Mouse (Mus musculus) embryonic facial prominence, embryonic 11.5 days (tissue): Measurements from ENCODE around the gene Madcam1. TPM values are rescaled to one million over a fixed set of nuclear protein-coding genes. Genes with fewer than 3 reads are reported as not detected.

Experiments
- ATAC-seq: fragments of 200-750 bp; cut with Nextera tagmentation; replicated peaks from 2 replicates; pipeline ENCODE4 v1.8.0; 2017; ENCODE audit warnings: low read depth; ENCODE audit not compliant: insufficient number of reproducible peaks, low FRiP score, low TSS enrichment
- DNase-seq: peaks from one replicate; pipeline ENCODE4 v3.0.0-alpha.2; 2015; ENCODE audit warnings: low spot score
- H3K27ac ChIP-seq: fragments of 300-500 bp; sonication (generic); replicated peaks from 2 replicates; pipeline ENCODE4 v1.5.1; 2014; ENCODE audit warnings: mild to moderate bottlenecking, low read depth, low read length, control low read depth
- H3K27me3 ChIP-seq: fragments of 300-500 bp; sonication (generic); 2 replicates; pipeline ENCODE4 v1.6.1; 2014; ENCODE audit warnings: mild to moderate bottlenecking, low read length, moderate library complexity, mixed read lengths; ENCODE audit not compliant: control insufficient read depth, insufficient read depth
- H3K36me3 ChIP-seq: fragments of 300-500 bp; sonication (generic); replicated peaks from 2 replicates; pipeline ENCODE4 v1.6.1; 2014; ENCODE audit warnings: low read depth, mild to moderate bottlenecking, low read length, moderate library complexity, mixed read lengths; ENCODE audit not compliant: control insufficient read depth, insufficient read depth
- H3K4me1 ChIP-seq: fragments of 300-500 bp; sonication (generic); 2 replicates; pipeline ENCODE4 v1.6.1; 2014; ENCODE audit warnings: low read length, mixed read lengths; ENCODE audit not compliant: control insufficient read depth, insufficient read depth
- H3K4me2 ChIP-seq: fragments of 300-500 bp; sonication (generic); 2 replicates; pipeline ENCODE4 v1.6.1; 2014; ENCODE audit warnings: low read depth, mild to moderate bottlenecking, control low read depth, low read length, moderate library complexity
- H3K4me3 ChIP-seq: fragments of 300-500 bp; sonication (generic); 2 replicates; pipeline ENCODE4 v1.5.1; 2014; ENCODE audit warnings: low read depth, low read length, control low read depth
- H3K9ac ChIP-seq: fragments of 300-500 bp; sonication (generic); replicated peaks from 2 replicates; pipeline ENCODE4 v1.6.1; 2014; ENCODE audit warnings: mild to moderate bottlenecking, control low read depth, low read length
- H3K9me3 ChIP-seq: fragments of 300-500 bp; sonication (generic); replicated peaks from 2 replicates; pipeline ENCODE4 v1.6.1; 2016; ENCODE audit warnings: mild to moderate bottlenecking, low read length, inconsistent platforms, mixed read lengths; ENCODE audit not compliant: control insufficient read depth
- WGBS: fragments of 180-500 bp; shearing (Covaris S2); extraction: QIAGEN DNeasy Blood & Tissue Kit; methylation state at CpG from one replicate; pipeline ENCODE4 v1.1.7; 2014; 5-methylcytosine and 5-hydroxymethylcytosine counted together
- polyA plus RNA-seq: library from polyadenylated mRNA; unstranded; fragments of >200 nt; fragmentation: Nextera tagmentation; extraction: Ambion mirVana; gene quantifications from 2 replicates; pipeline ENCODE4 v1.2.1, GENCODE M21; 2014

The Madcam1 gene
- polyA plus RNA-seq, 1 experiment from 2014 or later, result 3.9 TPM

GRCm38 (mm10) chr10:79687513-79687912, 23.2 kb downstream of the Madcam1 start:
- Histone ChIP-seq H3K36me3 (peaks cover 21% of the 10 kb centered on the region), H3K27me3 (no peaks in the 10 kb centered on the region)
- no peak for ATAC-seq

DNA sequence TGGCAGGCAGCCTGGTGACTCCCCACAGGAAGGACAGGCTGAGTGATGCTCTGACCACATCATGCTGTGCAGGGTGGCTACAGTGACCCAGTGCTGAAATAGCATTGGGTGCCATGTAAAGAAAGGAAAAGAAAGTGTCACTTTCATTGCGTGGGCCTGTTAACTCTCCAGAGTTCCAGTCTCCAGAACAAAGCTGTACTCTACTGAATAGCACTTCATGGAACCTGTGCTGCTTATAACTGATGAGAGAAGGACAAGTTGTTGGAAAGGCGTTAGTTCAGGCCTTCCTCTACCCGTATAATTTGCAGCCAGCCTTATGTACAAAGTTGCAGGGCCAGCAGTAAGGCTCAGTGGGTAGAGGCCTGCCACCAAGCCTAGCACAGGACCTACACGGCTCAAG, 24.4 kb downstream of the Madcam1 start, which contains the start of gene Gzmm:
Gzmm (plus strand) TSS at position 301 of the 400 bp plus-strand sequence.
- no peak for DNase-seq
- no peaks in the 10 kb centered on the region for H3K9me3 ChIP-seq
- no peak for ATAC-seq
- H3K27me3 ChIP-seq, result no peaks in the 10 kb centered on the region
- H3K4me1 ChIP-seq, result peaks cover 2% of the 10 kb centered on the region; the same call in 1 of the 2 replicates
- no peak within 1 kb of the TSS for H3K27ac ChIP-seq
- H3K36me3 ChIP-seq, result peaks cover 21% of the 10 kb centered on the region
- whole genome bisulfite sequencing, result 89% methylated on average over 4 of the region's 4 CpGs
- no peak within 1 kb of the TSS for H3K9ac ChIP-seq
- H3K4me3 ChIP-seq, result no peak within 1 kb of the TSS
- H3K4me2 ChIP-seq, result no peak within 1 kb of the TSS

More at GRCm38 (mm10) chr10:79687513-79687912, 23.2 kb downstream of the Madcam1 start:
- Histone ChIP-seq H3K4me1 (peaks cover 6% of the 10 kb centered on the region), H3K9ac (no peak overlapping the region), H3K27ac (no peak overlapping the region), H3K4me2 (no peak overlapping the region), H3K4me3 (no peak overlapping the region), H3K9me3 (no peaks in the 10 kb centered on the region)
- 96% methylated on average over 6 of the region's 6 CpGs for WGBS
- DNase-seq, result no peak

- Histone ChIP-seq H3K9ac (no peak overlapping the region), H3K9me3 (no peaks in the 10 kb centered on the region), H3K4me1 (no peaks in the 10 kb centered on the region), H3K4me2 (no peak overlapping the region), H3K36me3 (peaks cover 21% of the 10 kb centered on the region), H3K27ac (no peak overlapping the region), H3K4me3 (no peak overlapping the region), H3K27me3 (no peaks in the 10 kb centered on the region)
- WGBS, result 96% methylated on average over 3 of the region's 3 CpGs
- DNase-seq (no peak), ATAC-seq (no peak)
Observed at GRCm38 (mm10) chr10:79689178-79689577, 24.8 kb downstream of the Madcam1 start.

DNA sequence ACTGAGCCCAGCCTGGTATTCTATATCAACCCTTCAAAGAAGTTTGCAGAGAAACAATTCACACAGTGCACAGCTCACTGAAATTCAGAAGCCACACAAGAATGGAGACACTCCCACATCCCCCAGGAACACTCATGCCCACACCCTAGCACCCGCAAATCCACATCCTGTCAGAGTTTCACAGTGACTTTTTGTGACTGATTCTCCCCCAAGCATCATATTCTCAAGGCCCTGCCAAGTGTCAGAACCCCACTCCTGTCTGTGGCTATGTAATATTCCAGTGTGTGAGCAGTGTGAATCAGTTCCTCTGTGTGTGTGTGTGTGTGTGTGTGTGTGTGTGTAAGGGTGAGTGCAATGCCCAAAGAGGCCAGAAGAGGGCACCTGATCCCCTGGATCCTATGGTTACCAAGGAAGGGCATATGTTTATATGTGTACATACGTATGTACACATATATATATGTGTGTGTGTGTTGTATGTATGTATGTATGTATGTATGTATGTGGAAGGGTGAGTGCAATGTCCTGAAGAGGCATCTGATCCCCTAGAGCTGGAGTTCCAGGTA, 27.7 kb downstream of the Madcam1 start:
- no peaks in the 10 kb centered on the region for H3K27me3 ChIP-seq
- H3K9me3 ChIP-seq, result no peaks in the 10 kb centered on the region
- no peak overlapping the region for H3K9ac ChIP-seq
- no peak for ATAC-seq
- H3K36me3 ChIP-seq, result peaks cover 10% of the 10 kb centered on the region
- no peak overlapping the region for H3K27ac ChIP-seq
- no peak for DNase-seq
- 95% methylated on average over 2 of the region's 2 CpGs for WGBS
- H3K4me2 ChIP-seq, result no peak overlapping the region
- H3K4me3 ChIP-seq, result no peak overlapping the region
- peaks cover 3% of the 10 kb centered on the region; the same call in 1 of the 2 replicates for H3K4me1 ChIP-seq

- DNase-seq (no peak), ATAC-seq (no peak; the same call in 1 of the 2 replicates)
- Histone ChIP-seq H3K4me3 (no peak overlapping the region), H3K4me2 (no peak overlapping the region), H3K9me3 (no peaks in the 10 kb centered on the region), H3K4me1 (peaks cover 3% of the 10 kb centered on the region; the same call in 1 of the 2 replicates), H3K27ac (no peak overlapping the region), H3K27me3 (no peaks in the 10 kb centered on the region), H3K36me3 (peaks cover 5% of the 10 kb centered on the region), H3K9ac (no peak overlapping the region)
- WGBS, result 75% methylated on average over 12 of the region's 12 CpGs
Observed at GRCm38 (mm10) chr10:79693580-79694378, 29.4 kb downstream of the Madcam1 start.

GRCm38 (mm10) chr10:79694379-79694655, 30.0 kb downstream of the Madcam1 start:
- no peaks in the 10 kb centered on the region for H3K36me3 ChIP-seq
- DNase-seq, result no peak
- H3K4me2 ChIP-seq, result no peak overlapping the region
- H3K27ac ChIP-seq, result no peak overlapping the region
- H3K9ac ChIP-seq, result peak overlapping the region; percentile 4; the same call in 1 of the 2 replicates
- H3K27me3 ChIP-seq, result no peaks in the 10 kb centered on the region
- H3K4me1 ChIP-seq, result peaks cover 3% of the 10 kb centered on the region; the same call in 1 of the 2 replicates
- no peak overlapping the region for H3K4me3 ChIP-seq
- H3K9me3 ChIP-seq, result no peaks in the 10 kb centered on the region
- WGBS, result 80% methylated on average over 6 of the region's 6 CpGs
- no peak; the same call in 1 of the 2 replicates for ATAC-seq

DNA sequence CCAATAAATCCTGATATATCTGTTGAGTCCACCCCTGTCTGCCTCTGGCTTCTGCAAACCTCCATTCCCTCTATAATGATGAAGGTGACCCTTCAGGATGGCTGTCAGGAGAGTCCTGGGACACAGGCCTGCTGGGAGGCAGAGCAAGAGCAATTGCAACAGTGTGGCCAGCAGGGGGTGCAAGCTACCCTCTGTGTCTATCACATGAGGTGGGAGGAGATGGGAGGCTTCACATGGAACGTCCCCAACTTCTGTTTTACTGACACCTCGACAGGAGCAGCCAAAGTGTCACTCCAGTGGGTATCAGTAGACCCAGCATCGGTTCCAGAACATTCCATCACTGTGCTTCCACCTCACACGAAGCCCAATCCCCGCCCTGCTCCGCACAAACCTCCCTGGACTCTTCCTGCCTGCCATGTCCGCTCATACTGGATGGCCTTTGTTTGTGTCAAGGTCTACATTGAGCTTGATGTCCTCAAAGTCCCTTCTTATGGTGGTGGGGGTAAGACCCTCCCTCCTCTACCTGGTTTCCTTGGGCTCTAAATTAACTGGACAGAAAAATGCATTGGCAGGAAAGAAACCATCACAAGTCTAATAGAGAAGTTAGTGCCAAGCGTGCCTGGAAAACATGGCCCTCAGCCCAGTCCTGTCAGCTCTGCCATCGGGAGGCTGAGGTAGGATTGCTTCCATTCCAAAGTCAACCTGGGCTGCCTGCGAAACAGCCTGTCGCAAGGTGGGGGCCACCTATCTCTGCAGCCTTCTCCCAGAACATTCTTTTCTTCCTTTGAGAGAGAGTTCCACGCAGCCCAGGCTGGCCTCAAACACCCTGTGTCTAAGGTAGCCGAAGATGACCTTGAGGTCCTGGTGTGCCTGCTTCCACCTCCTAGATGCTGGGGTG, 31.1 kb downstream of the Madcam1 start:
- DNase-seq (peak; percentile 76), ATAC-seq (0 out of 2 replicates have a peak, but pooled peaks have one; percentile 27)
- no peak overlapping the region for H3K4me3 ChIP-seq
- no peaks in the 10 kb centered on the region for H3K9me3 ChIP-seq
- H3K4me2 ChIP-seq, result 0 out of 2 replicates have a peak overlapping the region, but pooled peaks have one; percentile 10
- WGBS, result 59% methylated on average over 13 of the region's 13 CpGs
- peaks cover 3% of the 10 kb centered on the region; the same call in 1 of the 2 replicates for H3K4me1 ChIP-seq
- H3K27me3 ChIP-seq, result no peaks in the 10 kb centered on the region
- no peak overlapping the region for H3K27ac ChIP-seq
- no peak overlapping the region for H3K9ac ChIP-seq
- H3K36me3 ChIP-seq, result no peaks in the 10 kb centered on the region
